Mouse (Mus musculus) granulocyte monocyte progenitor cell, adult 5-6 weeks (primary cell): ENCODE measurements around the gene Stard3nl. TPM values are rescaled to one million over a fixed set of nuclear protein-coding genes. Genes with fewer than 3 reads are reported as not detected.

ENCODE experiments used
- total RNA-seq, 2 experiments: library from RNA; stranded (forward) in 1 of 2; stranded (reverse) in 1 of 2; fragments of 200-712, 200-1000 nt in 1 of 2; fragments of >200 nt in 1 of 2; fragmentation: Nextera tagmentation in 1 of 2; gene quantifications; 2 replicates each; pipeline ENCODE4 v1.2.3; 2014 to 2017

The Stard3nl gene
- total RNA-seq, 2 experiments from 2014 or later: 15.9 to 17.2 TPM

Other genes starting within 250 kb of the Stard3nl start
- gene Epdr1, start 224.1 kb upstream of the Stard3nl start, total RNA-seq (2014; fragmentation: Nextera tagmentation): 1.0 and 1.5 TPM in 2 replicates
- 0.36 and 2.5 TPM in 2 replicates for gene Epdr1, start 224.1 kb upstream of the Stard3nl start, total RNA-seq (2017)
- not detected in 2 replicates for gene Sfrp4, start 227.3 kb upstream of the Stard3nl start, total RNA-seq (2014; fragmentation: Nextera tagmentation)
- not detected in 2 replicates for gene Sfrp4, start 227.3 kb upstream of the Stard3nl start, total RNA-seq (2017)